Mouse (Mus musculus) limb, embryonic 10.5 days (tissue): ENCODE data around the gene Arpc2. TPM values are rescaled to one million over a fixed set of nuclear protein-coding genes. Genes with fewer than 3 reads are reported as not detected.

Experiments used
- DNase-seq: peaks from one replicate; pipeline ENCODE4 v3.0.0-alpha.2; 2017; ENCODE audit warnings: low spot score
- H3K27ac ChIP-seq: fragments of 300-500 bp; sonication (generic); 2 replicates; pipeline ENCODE4 v1.5.1; 2016; ENCODE audit warnings: mild to moderate bottlenecking
- H3K27me3 ChIP-seq: fragments of 300-500 bp; sonication (generic); 2 replicates; pipeline ENCODE4 v1.6.1; 2016; ENCODE audit warnings: low read depth, mild to moderate bottlenecking; ENCODE audit not compliant: poor library complexity, severe bottlenecking
- H3K36me3 ChIP-seq: fragments of 300-500 bp; sonication (generic); 2 replicates; pipeline ENCODE4 v1.6.1; 2016; ENCODE audit warnings: mild to moderate bottlenecking, moderate library complexity
- H3K4me1 ChIP-seq: fragments of 300-500 bp; sonication (generic); 2 replicates; pipeline ENCODE4 v1.6.1; 2016
- H3K4me3 ChIP-seq: fragments of 300-500 bp; sonication (generic); 2 replicates; pipeline ENCODE4 v1.5.1; 2016; ENCODE audit warnings: mild to moderate bottlenecking, moderate library complexity
- H3K9me3 ChIP-seq: fragments of 300-500 bp; sonication (generic); replicated peaks from 2 replicates; pipeline ENCODE4 v1.6.1; 2016; ENCODE audit warnings: mild to moderate bottlenecking
- WGBS: fragments of 180-500 bp; shearing (Covaris S2); methylation state at CpG from one replicate; pipeline ENCODE4 v1.1.7; 2016; 5-methylcytosine and 5-hydroxymethylcytosine counted together
- polyA plus RNA-seq: library from polyadenylated mRNA; unstranded; fragments of >200 nt; fragmentation: Nextera tagmentation; extraction: Ambion mirVana; gene quantifications from 2 replicates; pipeline ENCODE4 v1.2.1, GENCODE M21; 2016

The Arpc2 gene
- polyA plus RNA-seq, 1 experiment from 2014 or later = 355 TPM

DNA sequence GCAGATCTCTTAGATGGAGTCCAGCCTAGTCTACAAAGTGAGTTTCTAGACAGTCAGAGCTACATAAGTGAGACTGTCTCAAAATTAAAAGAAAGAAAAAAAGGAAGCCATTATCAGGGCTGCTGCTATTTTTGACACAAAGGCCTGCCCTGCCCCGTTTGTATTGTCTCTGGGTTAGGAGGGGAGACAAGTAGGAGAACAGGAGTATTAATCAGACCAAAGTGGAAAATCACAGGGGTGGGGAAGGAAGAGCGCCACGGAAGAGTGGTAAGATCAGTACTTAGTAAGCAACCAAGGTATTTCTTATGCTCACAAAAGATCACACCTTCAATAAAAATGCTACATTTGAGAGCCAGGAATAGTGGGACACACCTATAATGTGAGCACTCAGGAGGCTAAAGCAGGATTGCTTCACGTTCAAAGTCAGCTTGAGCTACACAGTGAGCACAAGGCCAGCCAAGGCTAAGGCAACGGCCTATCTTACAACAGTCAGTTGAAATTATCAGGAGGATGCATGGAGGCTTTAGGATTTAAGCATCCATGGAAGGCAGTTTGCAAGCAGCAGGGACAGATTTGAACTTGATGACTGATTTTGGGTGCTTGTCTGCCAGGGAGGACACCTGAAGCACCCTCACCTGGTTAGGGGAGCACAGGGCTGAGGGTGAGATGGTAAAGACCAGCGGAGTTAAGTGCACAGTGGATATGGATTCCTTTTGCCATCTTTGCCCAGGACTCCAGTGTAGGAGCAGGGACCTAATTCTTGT is 64.6 kb downstream of the Arpc2 start:
- Histone ChIP-seq H3K4me3 (no peak overlapping the region), H3K27me3 (no peaks in the 10 kb centered on the region), H3K9me3 (no peaks in the 10 kb centered on the region), H3K27ac (no peak overlapping the region), H3K36me3 (peaks cover 5% of the 10 kb centered on the region; the same call in 1 of the 2 replicates), H3K4me1 (peaks cover 41% of the 10 kb centered on the region)
- WGBS = 89% methylated on average over 6 of the region's 6 CpGs
- DNase-seq = no peak

DNA sequence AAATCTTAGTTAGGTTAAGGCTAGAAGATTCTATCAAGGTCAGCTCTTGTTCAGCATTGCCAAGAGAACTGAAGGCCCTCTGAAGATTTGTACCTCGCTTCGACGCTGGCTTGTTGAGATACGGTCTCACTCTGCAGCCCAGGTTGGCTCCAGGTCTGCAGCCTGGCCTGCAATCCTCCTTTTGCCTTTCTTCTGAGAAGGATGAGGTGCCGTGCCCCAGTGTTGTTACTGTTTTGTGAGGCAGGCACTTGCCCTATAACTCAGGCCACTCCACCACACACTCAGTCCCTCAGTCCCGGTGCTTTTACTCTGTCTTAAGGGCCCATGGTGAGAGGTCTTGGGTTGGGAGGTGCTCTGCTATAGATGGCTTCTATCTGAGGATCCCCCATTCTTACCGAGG is 66.3 kb downstream of the Arpc2 start:
- no peak for DNase-seq
- Histone ChIP-seq H3K27ac (no peak overlapping the region), H3K4me1 (peaks cover 27% of the 10 kb centered on the region), H3K4me3 (no peak overlapping the region), H3K27me3 (no peaks in the 10 kb centered on the region), H3K9me3 (no peaks in the 10 kb centered on the region), H3K36me3 (peaks cover 2% of the 10 kb centered on the region; the same call in 1 of the 2 replicates)
- WGBS = 88% methylated on average over 7 of the region's 7 CpGs

DNA sequence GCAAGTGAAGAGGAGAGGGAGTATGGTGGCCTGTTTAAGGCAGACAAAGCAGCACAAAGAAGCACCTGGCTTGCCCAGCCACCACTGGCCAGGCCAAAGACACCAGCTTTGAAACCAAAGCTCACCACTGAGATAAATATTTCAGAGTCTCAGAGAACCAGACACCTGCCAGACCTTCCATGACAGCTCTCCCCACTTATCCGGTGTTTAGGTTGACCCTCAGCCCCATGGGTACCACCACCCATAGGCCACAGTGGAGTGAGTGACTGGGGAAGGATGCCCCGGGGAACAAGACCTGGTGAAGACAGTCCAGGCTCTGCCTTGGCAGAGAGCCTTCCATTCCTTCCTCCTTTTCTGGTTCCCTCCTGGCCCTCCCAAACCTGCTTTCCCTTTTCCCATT is 67.0 kb downstream of the Arpc2 start:
- Histone ChIP-seq H3K36me3 (no peaks in the 10 kb centered on the region), H3K27me3 (no peaks in the 10 kb centered on the region), H3K9me3 (no peaks in the 10 kb centered on the region), H3K4me3 (no peak overlapping the region), H3K4me1 (peaks cover 27% of the 10 kb centered on the region), H3K27ac (no peak overlapping the region)
- WGBS = 79% methylated on average over 2 of the region's 2 CpGs
- DNase-seq = no peak

DNA sequence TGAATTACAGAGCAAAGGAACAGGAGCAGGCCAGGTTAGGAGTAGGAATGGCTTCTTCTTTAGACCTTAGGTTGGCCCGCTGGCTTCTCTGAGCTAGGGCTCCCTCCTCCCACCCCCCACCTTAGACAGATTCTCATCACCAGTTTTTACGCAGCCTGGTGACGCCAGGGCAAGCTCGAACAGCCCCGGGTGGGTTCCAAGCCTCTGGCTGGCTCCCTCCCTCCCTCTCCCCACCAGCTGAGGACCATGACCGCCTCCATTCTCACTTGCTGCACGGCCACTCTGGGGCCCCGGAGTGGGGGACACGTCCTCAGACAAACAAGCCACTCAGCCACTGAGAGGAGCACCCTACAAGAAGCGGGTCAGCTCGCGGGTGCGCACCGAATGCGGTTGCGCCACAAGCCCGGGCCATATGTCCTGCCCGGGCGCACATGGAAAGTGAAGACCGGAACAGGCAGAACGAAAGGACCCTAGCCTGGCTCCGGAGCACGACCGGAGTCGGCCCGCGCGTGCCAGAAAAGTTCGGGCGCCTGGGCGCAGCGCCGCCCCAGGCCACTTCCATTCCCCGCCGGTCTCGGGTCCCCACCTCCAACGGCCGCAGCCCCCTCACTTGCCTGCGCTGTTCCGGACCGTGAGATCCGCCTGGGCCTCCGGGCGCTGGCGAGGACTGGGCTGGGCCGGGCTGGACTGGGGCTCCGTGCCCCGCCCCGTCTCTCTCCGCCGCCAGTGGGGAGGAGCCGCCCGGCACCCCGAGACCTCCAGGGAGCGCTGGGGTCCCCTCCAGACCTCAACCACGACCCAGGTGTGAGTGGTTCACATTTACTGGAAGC is 67.8 kb downstream of the Arpc2 start:
- Histone ChIP-seq H3K27me3 (no peaks in the 10 kb centered on the region), H3K9me3 (no peaks in the 10 kb centered on the region), H3K4me3 (peak overlapping the region; percentile 70), H3K36me3 (no peaks in the 10 kb centered on the region), H3K4me1 (peaks cover 34% of the 10 kb centered on the region), H3K27ac (peak overlapping the region; percentile 84)
- DNase-seq = peak; percentile 78
- WGBS = under 1% methylated on average over 56 of the region's 56 CpGs

DNA sequence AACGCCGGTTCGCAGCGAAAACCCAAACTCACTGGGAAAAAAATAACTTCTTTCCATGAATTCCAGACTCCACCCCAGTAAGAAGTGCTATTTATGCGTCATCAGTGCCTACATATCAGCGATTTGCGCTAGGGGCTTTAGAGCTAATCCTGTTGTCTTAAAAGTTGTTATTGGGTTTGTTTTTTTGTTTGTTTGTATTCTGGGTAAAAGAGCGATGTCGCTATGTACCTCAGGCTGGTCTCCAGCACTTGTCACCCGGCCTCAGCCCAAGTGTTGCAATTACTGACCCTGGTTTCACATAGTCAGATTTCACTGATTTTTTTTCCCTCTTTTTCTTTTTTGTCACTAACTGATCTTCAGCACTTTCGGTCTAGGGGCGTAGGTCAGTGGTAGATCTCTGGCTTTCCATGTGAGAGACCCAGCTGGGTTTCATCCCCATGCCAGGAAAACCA is 68.5 kb downstream of the Arpc2 start:
- Histone ChIP-seq H3K4me1 (peaks cover 31% of the 10 kb centered on the region), H3K9me3 (no peaks in the 10 kb centered on the region), H3K27ac (peak overlapping the region; percentile 84), H3K27me3 (no peaks in the 10 kb centered on the region), H3K36me3 (no peaks in the 10 kb centered on the region), H3K4me3 (peak overlapping the region; percentile 70)
- WGBS = 5% methylated on average over 12 of the region's 12 CpGs
- no peak for DNase-seq

DNA sequence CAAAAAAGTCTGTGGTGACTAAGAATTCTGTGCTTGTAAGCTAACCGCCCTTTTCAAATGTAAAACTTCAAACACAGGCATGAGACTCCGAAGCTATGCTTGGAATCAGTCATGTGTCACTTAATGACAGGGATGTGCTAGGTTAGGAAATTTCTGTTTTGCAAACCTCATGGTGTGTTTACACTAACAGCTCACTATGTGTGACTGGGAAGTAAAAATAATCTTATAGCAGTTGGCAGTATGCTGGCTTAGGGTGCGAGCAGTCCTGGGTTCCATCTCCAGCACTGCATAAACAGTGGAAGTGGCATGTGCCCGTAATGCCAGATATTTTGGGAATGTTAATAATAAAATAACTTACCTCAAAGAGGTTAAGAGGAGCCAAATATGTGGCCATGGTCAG is 69.1 kb downstream of the Arpc2 start:
- whole genome bisulfite sequencing = 59% methylated on average over 4 of the region's 4 CpGs
- H3K4me1 ChIP-seq = peaks cover 33% of the 10 kb centered on the region
- DNase-seq = no peak

DNA sequence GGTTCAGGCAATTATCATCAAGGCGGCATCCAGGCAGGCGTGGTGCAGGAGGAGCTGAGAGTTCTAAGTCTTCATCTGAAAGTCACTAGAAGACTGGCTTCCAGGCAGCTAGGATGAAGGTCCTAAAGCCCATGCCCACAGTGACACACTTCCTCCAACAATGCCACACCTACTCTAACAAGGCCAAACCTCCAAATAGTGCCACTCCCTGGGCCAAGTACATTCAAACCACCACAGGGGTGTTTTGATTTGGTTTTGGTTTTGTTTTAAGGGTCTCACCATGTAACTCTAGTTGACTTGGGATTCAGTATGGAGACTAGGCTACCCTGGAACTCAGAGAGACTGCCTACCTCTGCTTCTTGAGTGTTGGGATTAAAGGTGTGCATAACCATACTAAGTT is 69.6 kb downstream of the Arpc2 start, which contains the start of gene Tmbim1:
Gene Tmbim1, minus strand, starts transcription at position 101 of the 400 bp plus-strand sequence.
- H3K27ac ChIP-seq = peak within 1 kb of the TSS; percentile 84; the same call in 1 of the 2 replicates
- H3K27me3 ChIP-seq = no peaks in the 10 kb centered on the region
- peak within 1 kb of the TSS; percentile 70 for H3K4me3 ChIP-seq
- H3K9me3 ChIP-seq = no peaks in the 10 kb centered on the region
- H3K4me1 ChIP-seq = peaks cover 35% of the 10 kb centered on the region
- H3K36me3 ChIP-seq = no peaks in the 10 kb centered on the region
- DNase-seq = no peak
- WGBS = 58% methylated on average over 2 of the region's 2 CpGs

More for the DNA sequence above, 69.1 kb downstream of the Arpc2 start:
- H3K4me3 ChIP-seq = no peak overlapping the region
- H3K27me3 ChIP-seq = no peaks in the 10 kb centered on the region
- H3K36me3 ChIP-seq = no peaks in the 10 kb centered on the region
- H3K9me3 ChIP-seq = no peaks in the 10 kb centered on the region
- H3K27ac ChIP-seq = no peak overlapping the region

DNA sequence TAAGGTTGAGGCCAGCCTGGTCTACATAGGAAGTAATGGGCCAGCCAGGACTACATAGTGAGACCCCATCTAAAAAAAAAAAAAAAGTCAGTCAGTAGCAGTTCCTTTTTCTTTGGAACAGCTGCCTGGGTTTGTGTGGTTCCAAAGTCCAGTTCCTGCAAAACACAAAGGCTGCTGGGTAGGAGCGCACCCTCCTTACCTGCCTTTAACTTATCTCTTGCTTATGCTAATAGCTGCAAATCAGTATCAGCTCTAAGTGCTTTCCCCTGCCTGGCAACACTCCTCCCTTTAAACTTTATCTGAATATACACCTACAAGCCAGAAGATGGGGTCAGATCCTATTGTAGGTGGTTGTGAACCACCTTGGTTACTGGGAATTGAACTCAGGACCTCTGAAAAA is 71.3 kb downstream of the Arpc2 start:
- no peaks in the 10 kb centered on the region for H3K27me3 ChIP-seq
- no peaks in the 10 kb centered on the region for H3K36me3 ChIP-seq
- H3K4me1 ChIP-seq = peaks cover 35% of the 10 kb centered on the region
- H3K9me3 ChIP-seq = no peaks in the 10 kb centered on the region
- DNase-seq = no peak
- H3K4me3 ChIP-seq = no peak overlapping the region
- WGBS = 96% methylated on average over 1 of the region's 1 CpGs
- no peak overlapping the region for H3K27ac ChIP-seq

DNA sequence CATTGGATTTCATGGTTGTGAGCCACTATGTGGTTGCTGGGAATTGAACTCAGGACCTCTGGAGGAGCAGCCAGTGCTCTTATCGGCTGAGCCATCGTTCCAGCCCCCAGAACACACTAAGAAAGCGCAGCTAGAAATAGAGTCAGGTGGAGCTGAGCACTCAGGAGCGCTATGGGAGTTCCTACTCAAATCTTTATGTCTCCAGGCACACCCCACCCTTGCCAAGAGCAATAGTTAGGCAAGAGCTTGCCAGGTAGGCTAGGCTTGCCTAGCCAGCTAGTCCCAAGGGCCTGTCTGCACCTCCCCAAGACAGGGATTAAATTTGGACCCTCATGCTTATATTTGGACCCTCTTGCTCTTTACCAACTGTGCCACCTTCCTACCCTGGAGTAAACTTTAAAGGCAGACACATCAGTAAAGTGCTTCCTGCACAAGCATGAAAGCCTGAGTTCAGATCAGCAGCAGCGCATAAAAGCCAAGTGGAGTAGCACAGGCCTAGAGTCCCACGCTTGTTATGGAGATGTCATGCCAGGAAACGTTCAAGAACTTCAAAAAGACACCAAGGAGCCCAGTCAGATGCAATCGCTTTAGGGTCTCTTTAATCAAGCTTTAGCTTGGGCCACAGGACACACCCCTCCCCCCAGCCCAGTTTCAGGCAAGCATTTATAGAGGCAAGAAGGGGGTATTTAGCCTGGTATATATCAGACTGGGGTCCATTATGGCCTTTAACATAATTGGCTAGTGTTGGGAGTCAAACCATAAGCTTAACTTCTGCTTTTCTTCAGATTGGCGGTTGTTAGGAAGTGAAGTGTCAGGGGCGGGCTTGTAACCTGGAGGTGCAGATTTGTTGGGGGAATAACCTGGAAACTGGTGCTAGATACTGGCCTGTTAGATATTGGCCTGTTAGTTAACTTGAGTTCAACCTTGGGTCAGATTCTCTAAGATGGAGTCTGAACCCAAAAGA is 72.4 kb downstream of the Arpc2 start:
- Histone ChIP-seq H3K36me3 (no peaks in the 10 kb centered on the region), H3K27ac (no peak overlapping the region), H3K4me3 (no peak overlapping the region), H3K4me1 (peaks cover 26% of the 10 kb centered on the region), H3K27me3 (no peaks in the 10 kb centered on the region), H3K9me3 (no peaks in the 10 kb centered on the region)
- 59% methylated on average over 10 of the region's 10 CpGs for WGBS
- no peak for DNase-seq

DNA sequence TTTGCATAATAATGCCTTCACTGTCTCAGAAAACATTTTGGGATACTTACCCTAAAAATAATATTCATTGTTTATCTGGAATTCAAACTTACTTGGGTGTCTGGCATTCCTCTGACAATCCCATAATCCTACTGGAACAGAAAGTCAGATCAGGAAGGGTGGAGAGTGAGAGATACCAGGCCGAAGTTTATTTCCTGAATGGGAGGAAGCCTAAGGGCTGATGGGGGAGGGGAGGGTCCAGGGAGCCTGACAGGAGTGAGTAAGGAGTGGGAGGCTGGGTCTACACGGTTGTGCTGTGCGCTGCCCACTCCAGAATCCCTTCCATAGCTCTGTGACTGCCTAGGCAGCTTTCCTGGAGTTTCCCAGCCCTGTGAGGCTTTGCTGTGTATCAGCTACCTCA is 73.9 kb downstream of the Arpc2 start:
- WGBS = 42% methylated on average over 3 of the region's 3 CpGs
- no peak for DNase-seq
- Histone ChIP-seq H3K4me3 (no peak overlapping the region), H3K4me1 (peaks cover 14% of the 10 kb centered on the region), H3K36me3 (no peaks in the 10 kb centered on the region), H3K27me3 (no peaks in the 10 kb centered on the region), H3K27ac (peak overlapping the region; percentile 58), H3K9me3 (no peaks in the 10 kb centered on the region)

DNA sequence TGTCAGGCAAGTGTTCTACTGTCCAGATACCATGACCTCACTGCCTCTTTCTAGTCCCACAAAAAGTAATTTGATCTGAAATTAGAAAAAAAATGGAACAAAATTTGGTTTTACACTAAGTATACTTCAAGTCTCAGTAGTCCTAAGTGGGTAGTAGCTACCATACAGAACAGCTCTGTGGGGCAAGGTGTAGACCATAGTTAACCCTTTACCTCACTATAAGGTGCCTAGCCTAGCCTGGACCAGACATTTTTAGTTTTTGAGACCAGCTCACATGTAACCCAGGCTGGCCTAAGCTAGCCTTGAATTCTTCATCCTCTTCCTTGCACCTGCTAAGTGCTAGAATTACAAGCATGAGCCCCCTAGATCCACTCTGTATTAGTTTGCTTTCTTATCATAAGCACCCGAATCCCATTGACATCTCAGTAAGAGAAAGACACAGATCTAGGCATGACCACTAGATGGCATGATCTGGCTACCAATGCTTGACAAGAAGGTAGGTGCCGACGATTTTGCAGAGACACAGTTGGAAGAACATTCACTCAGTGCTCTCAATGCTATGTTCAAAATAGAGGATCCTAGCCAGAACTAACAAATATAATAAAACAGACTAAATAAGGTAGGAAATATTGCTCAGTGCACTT is 77.3 kb downstream of the Arpc2 start:
- Histone ChIP-seq H3K27ac (no peak overlapping the region), H3K36me3 (no peaks in the 10 kb centered on the region), H3K4me1 (peaks cover 26% of the 10 kb centered on the region), H3K9me3 (no peaks in the 10 kb centered on the region), H3K27me3 (no peaks in the 10 kb centered on the region), H3K4me3 (no peak overlapping the region)
- 8% methylated on average over 3 of the region's 3 CpGs for WGBS
- no peak for DNase-seq

DNA sequence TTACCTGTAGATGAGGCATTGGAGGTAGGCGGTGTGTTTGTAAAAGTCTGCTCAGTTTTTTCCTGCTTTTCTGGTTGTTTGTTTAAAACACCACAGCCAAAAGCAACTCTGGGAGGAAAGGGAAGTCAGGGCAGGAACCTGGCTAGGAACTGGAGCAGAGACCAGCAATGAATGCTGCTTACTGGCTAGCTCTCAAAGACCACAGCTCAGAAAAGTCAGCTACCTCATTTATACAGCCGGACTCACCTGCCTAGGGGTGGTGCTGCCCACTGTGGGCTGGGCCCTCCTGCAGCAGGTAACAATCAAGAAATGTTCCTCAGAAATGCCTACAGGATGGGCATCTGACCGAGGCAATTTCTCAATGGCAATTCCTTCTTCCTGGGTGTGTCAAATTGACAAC is 78.9 kb downstream of the Arpc2 start:
- Histone ChIP-seq H3K4me3 (no peak overlapping the region), H3K36me3 (no peaks in the 10 kb centered on the region), H3K27ac (no peak overlapping the region), H3K4me1 (peaks cover 20% of the 10 kb centered on the region), H3K27me3 (no peaks in the 10 kb centered on the region), H3K9me3 (no peaks in the 10 kb centered on the region)
- WGBS = 97% methylated on average over 3 of the region's 3 CpGs
- DNase-seq = no peak
